Mouse (Mus musculus): ENCODE data around the gene Gfral. TPM values are rescaled to one million over a fixed set of nuclear protein-coding genes. Genes with fewer than 3 reads are reported as not detected.

Gfral gene
- not detected in 2 replicates for polyA plus RNA-seq (2015; fragmentation: Nextera tagmentation; extraction: Ambion mirVana)

GRCm38 (mm10) chr9:76213557-76213956 is at the start of gene Gfral:
TSS of gene Gfral (minus strand) at chr9:76213657.

Other genes starting within 250 kb of the Gfral start
- 0.37 and 0.55 TPM in 2 replicates for gene Hmgcll1, start 198.8 kb downstream of the Gfral start, polyA plus RNA-seq (2015; fragmentation: Nextera tagmentation; extraction: Ambion mirVana)
- gene Hcrtr2, start 110.2 kb upstream of the Gfral start, polyA plus RNA-seq (2015; fragmentation: Nextera tagmentation; extraction: Ambion mirVana): 0.10 and 0.16 TPM in 2 replicates